Mouse (Mus musculus) ES-E14 (cell line): ENCODE data around the gene Akt1.

Source experiments
- MAFK ChIP-seq: IDR thresholded peaks from 2 replicates; pipeline ENCODE4 v1.6.1; 2014; ENCODE audit warnings: mild to moderate bottlenecking, low read depth, low read length, inconsistent platforms; ENCODE audit not compliant: insufficient read depth
- ZC3H11A ChIP-seq: IDR thresholded peaks from 2 replicates; pipeline ENCODE4 v1.6.1; 2012; ENCODE audit warnings: low read depth, mild to moderate bottlenecking, inconsistent platforms, low read length, borderline replicate concordance
- ZNF384 ChIP-seq: IDR thresholded peaks from 2 replicates; pipeline ENCODE4 v1.6.1; 2012; ENCODE audit warnings: low read depth, low read length, inconsistent platforms

DNA sequence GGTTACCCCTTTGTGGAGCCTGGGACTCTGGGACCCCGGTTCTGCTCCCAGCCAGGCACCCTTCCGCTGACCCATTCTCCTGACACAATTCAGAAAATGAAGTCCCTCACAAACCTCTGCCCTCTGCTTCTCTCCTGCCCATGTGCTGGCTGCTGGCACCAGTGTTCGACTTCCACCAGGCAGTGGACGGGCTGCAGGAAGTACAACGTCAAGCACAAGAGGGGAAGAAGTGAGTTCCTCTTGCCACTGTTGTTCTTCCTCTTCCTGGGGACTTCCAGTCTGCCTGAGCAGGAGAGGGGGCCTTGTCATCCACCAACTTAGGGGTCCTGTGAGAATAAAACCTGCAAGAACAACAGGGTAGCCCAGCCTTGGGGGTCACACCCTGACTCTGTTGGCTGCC, 41.8 kb downstream of the Akt1 start:
- TF ChIP-seq ZNF384 (no peak), MAFK (no peak), ZC3H11A (no peak)
